Mouse (Mus musculus): Measurements from ENCODE around the gene Jkamp.
A peak's percentile ranks its signal among the peaks of the same experiment; 100 is the strongest.

DNA sequence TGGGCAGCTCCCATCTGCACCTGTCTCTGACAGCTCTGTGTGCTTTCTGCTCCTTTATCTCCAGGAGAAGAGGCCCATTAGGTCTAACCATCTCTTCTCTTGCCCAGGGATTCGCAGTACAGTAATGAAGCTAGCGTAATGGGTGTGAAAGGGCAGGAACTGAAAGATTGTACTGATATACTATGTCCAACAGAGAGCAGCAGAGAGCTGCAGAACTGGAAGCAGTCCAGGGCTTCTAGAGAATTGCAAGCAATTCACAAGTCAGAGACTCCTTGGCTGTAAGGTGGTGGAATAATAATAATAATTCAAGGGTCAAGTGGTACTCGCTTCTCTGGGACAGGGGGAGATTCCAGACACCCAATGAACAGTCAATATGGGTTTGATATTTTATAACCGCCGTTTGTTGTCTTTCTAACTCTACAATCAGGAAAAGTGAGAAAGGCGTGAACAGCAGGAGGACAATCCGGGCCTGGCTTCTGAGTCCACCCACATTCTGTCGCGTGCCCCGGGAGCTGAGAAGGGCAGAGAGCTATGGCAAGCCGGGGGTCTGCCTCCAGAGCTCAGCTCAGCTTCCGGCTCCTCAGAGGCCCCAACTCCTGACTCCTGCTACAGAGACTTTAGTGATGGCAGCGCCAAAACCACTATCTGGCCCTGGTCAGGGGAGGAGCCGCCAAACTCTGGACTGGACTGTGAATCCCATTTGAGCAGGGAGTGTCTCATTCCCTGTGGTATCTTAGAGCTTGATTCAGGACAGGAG is 19.3 kb downstream of the Jkamp start:
- TF ChIP-seq CTCF (IDR thresholded peaks at IDR 0.05; ENCODE audit: extremely low read depth, insufficient read depth, insufficient read length, insufficient replicate concordance): peak; percentile 44; the same call in 1 of the 2 replicates
- no peak for TF ChIP-seq POLR2A (IDR thresholded peaks at IDR 0.05; ENCODE audit: low read depth, low read length)

Measured in spleen, adult 2 months (tissue).